Mouse (Mus musculus): ENCODE data around the gene D630023F18Rik.

DNA sequence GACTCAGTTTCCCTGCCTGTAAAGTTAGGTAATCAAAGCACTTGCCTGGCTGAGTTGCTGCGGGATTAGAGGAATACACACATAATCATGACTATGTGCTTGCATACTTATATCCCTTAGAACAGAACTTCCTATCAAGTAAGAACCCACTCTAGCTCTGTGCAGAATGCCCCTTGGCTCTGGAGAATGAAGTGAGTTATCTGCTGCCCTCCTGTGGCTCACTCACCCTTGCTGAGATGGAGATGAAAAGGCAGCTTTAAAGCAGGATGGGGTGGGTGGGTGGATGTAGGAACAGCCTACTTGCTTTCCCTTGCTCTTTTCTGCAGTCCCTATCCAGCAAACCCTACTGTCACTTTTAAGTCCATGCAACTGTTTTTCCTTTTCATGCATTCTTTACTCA, 39.2 kb upstream of the D630023F18Rik start:
- TF ChIP-seq GATA1 (IDR thresholded peaks at IDR 0.05; ENCODE audit: low read depth, low read length) (no peak), POLR2A (IDR thresholded peaks at IDR 0.05; ENCODE audit: control insufficient read depth in 1 of 2, insufficient read depth in 1 of 2, low read depth in 1 of 2, low read length in 2 of 2, poor library complexity in 1 of 2) (no peak), USF1 (IDR thresholded peaks at IDR 0.05; ENCODE audit: low read depth, low read length) (no peak), KAT2A (conservative IDR thresholded peaks at IDR 0.05; ENCODE audit: low read depth, low read length) (no peak), MAFK (IDR thresholded peaks at IDR 0.05; ENCODE audit: borderline replicate concordance, low read depth, low read length) (no peak), CTCF (IDR thresholded peaks at IDR 0.05 in 2 of 3, conservative IDR thresholded peaks at IDR 0.05 in 1 of 3; ENCODE audit: control insufficient read depth in 1 of 3, insufficient read depth in 1 of 3, low read depth in 2 of 3, low read length in 3 of 3, poor library complexity in 1 of 3, severe bottlenecking in 1 of 3) (0 out of 6 replicates have a peak, but pooled peaks of 1 of the 3 experiments have one; percentile 1), MAZ (IDR thresholded peaks at IDR 0.05; ENCODE audit: low read depth, low read length) (no peak), SMC3 (IDR thresholded peaks at IDR 0.05; ENCODE audit: low read depth, low read length) (no peak)
